Mouse (Mus musculus) forelimb bud, embryonic 11.5 days (tissue): ENCODE results near the gene Gpc5.
A peak's percentile ranks its signal among the peaks of the same experiment; 100 is the strongest.

Source experiments
- DNase-seq: peaks from one replicate; pipeline ENCODE4 v3.0.0-alpha.2; 2012; ENCODE audit warnings: low read depth, low spot score

The Gpc5 gene

GRCm38 (mm10) chr14:115500794-115501193 lies 408.8 kb downstream of the Gpc5 start:
- DNase-seq: no peak

GRCm38 (mm10) chr14:115546516-115547282 lies 454.7 kb downstream of the Gpc5 start:
- DNase-seq: no peak

GRCm38 (mm10) chr14:115551996-115552395 lies 460.0 kb downstream of the Gpc5 start:
- no peak for DNase-seq

- no peak for DNase-seq
Observed at GRCm38 (mm10) chr14:115580466-115581255, 488.6 kb downstream of the Gpc5 start.

- no peak for DNase-seq
Observed at GRCm38 (mm10) chr14:115581256-115581633, 489.2 kb downstream of the Gpc5 start.

GRCm38 (mm10) chr14:115600259-115601029 lies 508.4 kb downstream of the Gpc5 start:
- DNase-seq: peak; percentile 31

- no peak for DNase-seq
Observed at GRCm38 (mm10) chr14:115614154-115614553, 522.1 kb downstream of the Gpc5 start.

GRCm38 (mm10) chr14:115616305-115616704 lies 524.3 kb downstream of the Gpc5 start:
- no peak for DNase-seq

GRCm38 (mm10) chr14:115616846-115617245 lies 524.8 kb downstream of the Gpc5 start:
- DNase-seq: no peak

GRCm38 (mm10) chr14:115620473-115620872 lies 528.5 kb downstream of the Gpc5 start:
- DNase-seq: no peak

- DNase-seq: no peak
Observed at GRCm38 (mm10) chr14:115631160-115631898, 539.3 kb downstream of the Gpc5 start.

- no peak for DNase-seq
Observed at GRCm38 (mm10) chr14:115633311-115633710, 541.3 kb downstream of the Gpc5 start.

- no peak for DNase-seq
Observed at GRCm38 (mm10) chr14:115679875-115680274, 587.9 kb downstream of the Gpc5 start.

- DNase-seq: no peak
Observed at GRCm38 (mm10) chr14:115746013-115746412, 654.0 kb downstream of the Gpc5 start.

GRCm38 (mm10) chr14:115760241-115760640 lies 668.2 kb downstream of the Gpc5 start:
- DNase-seq: peak; percentile 55

GRCm38 (mm10) chr14:115779382-115780177 lies 687.6 kb downstream of the Gpc5 start:
- DNase-seq: peak; percentile 40

- no peak for DNase-seq
Observed at GRCm38 (mm10) chr14:115804751-115805150, 712.7 kb downstream of the Gpc5 start.

- DNase-seq: peak; percentile 34
Observed at GRCm38 (mm10) chr14:115819021-115819420, 727.0 kb downstream of the Gpc5 start.

- DNase-seq: no peak
Observed at GRCm38 (mm10) chr14:115821657-115822056, 729.6 kb downstream of the Gpc5 start.

- DNase-seq: no peak
Observed at GRCm38 (mm10) chr14:115830485-115830884, 738.5 kb downstream of the Gpc5 start.
